Mouse (Mus musculus) midbrain, postnatal 0 days (tissue): ENCODE measurements at regions not wholly inside any gene's neighbourhood (a gene's known extent, or its start where the extent isn't known, plus 50 kb on each side); places are given as distances from the start of the nearest gene placed in this dataset.

Source experiments
- ATAC-seq: fragments of 200-750 bp; cut with Nextera tagmentation; 2 replicates; pipeline ENCODE4 v1.8.0; 2017; ENCODE audit warnings: moderate number of reproducible peaks, mild to moderate bottlenecking, moderate TSS enrichment, moderate library complexity; ENCODE audit not compliant: low FRiP score
- DNase-seq: peaks from one replicate; pipeline ENCODE4 v3.0.0-alpha.2; 2015; ENCODE audit warnings: low spot score
- H3K27ac ChIP-seq: fragments of 300-500 bp; sonication (generic); 2 replicates; pipeline ENCODE4 v1.5.1; 2014; ENCODE audit warnings: low read depth, mild to moderate bottlenecking, low read length, mixed read lengths
- H3K27me3 ChIP-seq: fragments of 300-500 bp; sonication (generic); 2 replicates; pipeline ENCODE4 v1.6.1; 2014; ENCODE audit warnings: low read length, control low read depth, mixed read lengths; ENCODE audit not compliant: insufficient read depth
- H3K36me3 ChIP-seq: fragments of 300-500 bp; sonication (generic); 2 replicates; pipeline ENCODE4 v1.6.1; 2014; ENCODE audit warnings: low read length, control low read depth, mixed read lengths; ENCODE audit not compliant: insufficient read depth
- H3K4me1 ChIP-seq: fragments of 300-500 bp; sonication (generic); 2 replicates; pipeline ENCODE4 v1.6.1; 2014; ENCODE audit warnings: mild to moderate bottlenecking, control low read depth, antibody characterized with exemption, low read length, mixed read lengths; ENCODE audit not compliant: insufficient read depth
- H3K4me2 ChIP-seq: fragments of 300-500 bp; sonication (generic); 2 replicates; pipeline ENCODE4 v1.6.1; 2014; ENCODE audit warnings: low read depth, mild to moderate bottlenecking, low read length, mixed read lengths; ENCODE audit not compliant: poor library complexity, severe bottlenecking
- H3K4me3 ChIP-seq: fragments of 300-500 bp; sonication (generic); 2 replicates; pipeline ENCODE4 v1.5.1; 2014; ENCODE audit warnings: low read depth, mild to moderate bottlenecking, low read length, moderate library complexity
- H3K9ac ChIP-seq: fragments of 300-500 bp; sonication (generic); replicated peaks from 2 replicates; pipeline ENCODE4 v1.6.1; 2014; ENCODE audit warnings: mild to moderate bottlenecking, low read length, moderate library complexity, mixed read lengths; ENCODE audit not compliant: poor library complexity, severe bottlenecking
- H3K9me3 ChIP-seq: fragments of 300-500 bp; sonication (generic); 2 replicates; pipeline ENCODE4 v1.6.1; 2016; ENCODE audit warnings: low read length, control low read depth
- CTCF ChIP-seq: IDR thresholded peaks from 2 replicates; pipeline ENCODE4 v1.5.1; 2016; ENCODE audit warnings: antibody characterized with exemption, mild to moderate bottlenecking
- WGBS: fragments of 180-500 bp; shearing (Covaris S2); extraction: QIAGEN DNeasy Blood & Tissue Kit; methylation state at CpG from one replicate; pipeline ENCODE4 v1.1.7; 2014; 5-methylcytosine and 5-hydroxymethylcytosine counted together

GRCm38 (mm10) chr5:39099113-39099512 is 222.5 kb upstream of the Clnk start:
- no peak for ATAC-seq
- DNase-seq: peak; percentile 50
- Histone ChIP-seq H3K27me3 (no peaks in the 10 kb centered on the region), H3K27ac (no peak overlapping the region), H3K9ac (no peak overlapping the region), H3K4me1 (no peaks in the 10 kb centered on the region), H3K9me3 (no peaks in the 10 kb centered on the region), H3K4me3 (no peak overlapping the region), H3K4me2 (no peak overlapping the region), H3K36me3 (no peaks in the 10 kb centered on the region)
- WGBS: 36% methylated on average over 5 of the region's 5 CpGs
- no peak for TF ChIP-seq CTCF

GRCm38 (mm10) chr5:39094875-39095274 is 218.3 kb upstream of the Clnk start:
- no peak for TF ChIP-seq CTCF
- Histone ChIP-seq H3K9ac (no peak overlapping the region), H3K9me3 (no peaks in the 10 kb centered on the region), H3K4me3 (no peak overlapping the region), H3K36me3 (no peaks in the 10 kb centered on the region), H3K27ac (no peak overlapping the region), H3K4me2 (no peak overlapping the region), H3K27me3 (no peaks in the 10 kb centered on the region), H3K4me1 (no peaks in the 10 kb centered on the region)
- ATAC-seq (no peak), DNase-seq (no peak)
- 87% methylated on average over 3 of the region's 3 CpGs for WGBS

DNA sequence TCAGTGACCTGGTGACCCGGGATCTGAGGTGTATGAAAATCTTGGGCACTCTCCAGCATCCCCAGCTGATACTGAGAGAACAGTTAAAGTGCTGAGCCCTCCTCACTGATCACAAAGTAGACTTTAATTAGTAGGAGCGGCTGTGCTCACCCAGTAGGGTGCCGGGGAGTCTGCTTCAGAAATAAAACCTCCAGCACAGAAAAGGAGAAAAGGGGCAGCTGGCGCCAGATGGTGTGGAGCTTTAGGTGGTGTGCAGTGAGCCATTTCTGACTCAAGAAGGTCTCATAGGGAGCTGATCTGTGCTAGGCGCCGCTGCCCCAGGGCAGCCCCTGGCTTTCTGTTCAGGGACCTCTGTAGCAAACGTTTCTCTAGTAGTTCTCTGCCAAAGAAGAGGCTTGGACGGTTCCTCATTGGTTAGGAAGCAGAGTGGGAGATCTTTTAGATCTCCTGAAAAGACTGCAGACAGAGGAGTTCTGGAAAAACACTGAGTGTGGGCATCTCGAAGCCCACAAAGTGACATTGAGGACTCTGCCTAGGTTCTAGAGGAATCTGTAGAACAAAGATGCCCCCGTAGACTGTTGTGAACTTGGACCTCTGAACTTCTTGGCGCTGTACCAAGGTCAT is 200.1 kb upstream of the Clnk start:
- H3K4me3 ChIP-seq: no peak overlapping the region
- H3K27me3 ChIP-seq: no peaks in the 10 kb centered on the region
- no peaks in the 10 kb centered on the region for H3K9me3 ChIP-seq
- no peak overlapping the region for H3K27ac ChIP-seq
- ATAC-seq (no peak; the same call in 1 of the 2 replicates), DNase-seq (peak; percentile 85)
- TF ChIP-seq CTCF: no peak
- WGBS: 30% methylated on average over 11 of the region's 11 CpGs
- no peaks in the 10 kb centered on the region for H3K4me1 ChIP-seq
- no peak overlapping the region for H3K9ac ChIP-seq
- no peaks in the 10 kb centered on the region for H3K36me3 ChIP-seq
- no peak overlapping the region for H3K4me2 ChIP-seq

GRCm38 (mm10) chr5:39069683-39070082 is 193.1 kb upstream of the Clnk start:
- Histone ChIP-seq H3K4me1 (no peaks in the 10 kb centered on the region), H3K27me3 (no peaks in the 10 kb centered on the region), H3K27ac (no peak overlapping the region), H3K4me3 (no peak overlapping the region), H3K4me2 (no peak overlapping the region), H3K36me3 (no peaks in the 10 kb centered on the region), H3K9ac (no peak overlapping the region), H3K9me3 (no peaks in the 10 kb centered on the region)
- DNase-seq: no peak
- no peak for TF ChIP-seq CTCF
- ATAC-seq: no peak
- WGBS: 45% methylated on average over 3 of the region's 3 CpGs

GRCm38 (mm10) chr5:39063061-39063460 is 186.4 kb upstream of the Clnk start:
- no peak for DNase-seq
- Histone ChIP-seq H3K4me1 (no peaks in the 10 kb centered on the region), H3K9ac (no peak overlapping the region), H3K4me2 (no peak overlapping the region), H3K4me3 (no peak overlapping the region), H3K27me3 (no peaks in the 10 kb centered on the region), H3K27ac (no peak overlapping the region), H3K9me3 (no peaks in the 10 kb centered on the region), H3K36me3 (no peaks in the 10 kb centered on the region)
- 91% methylated on average over 3 of the region's 3 CpGs for WGBS
- no peak for TF ChIP-seq CTCF
- no peak for ATAC-seq

DNA sequence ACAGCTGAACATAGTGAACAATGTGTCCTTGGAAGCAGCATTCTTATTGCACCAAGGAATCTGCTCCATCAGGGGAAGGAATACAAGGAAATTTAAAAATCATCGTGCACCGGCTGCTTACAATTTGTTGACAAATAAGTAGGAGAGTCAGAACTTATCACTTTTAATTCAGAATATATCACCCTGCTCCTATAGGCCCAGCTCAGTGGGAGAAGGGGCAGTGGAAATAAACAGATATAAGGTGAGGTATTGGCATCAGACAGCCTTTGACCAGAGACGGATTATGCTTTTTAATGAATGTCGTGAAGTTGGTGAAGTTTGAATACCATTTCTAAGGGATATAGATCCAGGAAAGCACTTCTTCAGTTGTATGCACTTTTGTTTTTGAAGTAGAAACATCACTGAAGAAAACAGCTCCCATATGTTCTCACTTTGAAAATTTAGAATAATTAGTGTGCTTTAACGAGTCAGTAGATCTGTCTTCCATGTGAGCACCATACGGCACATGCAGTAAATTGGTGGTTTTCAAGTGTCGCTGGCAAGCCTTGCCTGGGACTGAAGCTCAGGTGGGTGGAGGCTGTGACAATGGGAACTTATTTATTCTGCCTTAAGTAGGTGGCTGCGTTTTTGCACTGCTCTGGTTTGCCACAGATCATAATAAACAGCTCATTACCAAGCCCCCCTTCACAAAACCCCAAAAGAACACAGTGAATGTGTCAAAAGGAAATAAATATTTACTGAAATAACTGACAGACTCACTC is 176.1 kb upstream of the Clnk start:
- no peak for TF ChIP-seq CTCF
- ATAC-seq (no peak), DNase-seq (no peak)
- H3K27me3 ChIP-seq: no peaks in the 10 kb centered on the region
- H3K9me3 ChIP-seq: no peaks in the 10 kb centered on the region
- H3K4me1 ChIP-seq: no peaks in the 10 kb centered on the region
- no peak overlapping the region for H3K27ac ChIP-seq
- H3K36me3 ChIP-seq: no peaks in the 10 kb centered on the region
- no peak overlapping the region for H3K4me3 ChIP-seq
- 83% methylated on average over 8 of the region's 8 CpGs for WGBS
- H3K4me2 ChIP-seq: no peak overlapping the region
- H3K9ac ChIP-seq: no peak overlapping the region
